Mouse (Mus musculus): ENCODE measurements around the gene Gm28048. TPM values are rescaled to one million over a fixed set of nuclear protein-coding genes. Genes with fewer than 3 reads are reported as not detected.

Gm28048 gene
- polyA plus RNA-seq, 1 experiment: not detected

GRCm38 (mm10) chr11:22858441-22859300 lies 123.2 kb downstream of the Gm28048 start:
- TF ChIP-seq GATA1 (IDR thresholded peaks at IDR 0.05; ENCODE audit: borderline replicate concordance, low read length) (no peak), FLI1 (IDR thresholded peaks at IDR 0.05; ENCODE audit: low read length) (no peak)
- Histone ChIP-seq H3K4me1 (peaks cover 68% of the 10 kb centered on the region), H3K27me3 (replicated peaks) (peaks cover 2% of the 10 kb centered on the region), H3K9me3 (no peaks in the 10 kb centered on the region), H3K4me3 (replicated peaks) (peak overlapping the region; percentile 99), H3K36me3 (replicated peaks; ENCODE audit: low read length) (peaks cover 26% of the 10 kb centered on the region)

GRCm38 (mm10) chr11:22857705-22858440 lies 124.0 kb downstream of the Gm28048 start:
- TF ChIP-seq FLI1 (IDR thresholded peaks at IDR 0.05; ENCODE audit: low read length): no peak
- TF ChIP-seq GATA1 (IDR thresholded peaks at IDR 0.05; ENCODE audit: borderline replicate concordance, low read length): no peak
- no peaks in the 10 kb centered on the region for H3K27me3 ChIP-seq (replicated peaks)
- H3K36me3 ChIP-seq (replicated peaks; ENCODE audit: low read length): peaks cover 25% of the 10 kb centered on the region
- peak overlapping the region; percentile 99 for H3K4me3 ChIP-seq (replicated peaks)
- H3K4me1 ChIP-seq: peaks cover 70% of the 10 kb centered on the region
- no peaks in the 10 kb centered on the region for H3K9me3 ChIP-seq

GRCm38 (mm10) chr11:22857106-22857704 lies 124.7 kb downstream of the Gm28048 start:
- TF ChIP-seq GATA1 (IDR thresholded peaks at IDR 0.05; ENCODE audit: borderline replicate concordance, low read length) (no peak), FLI1 (IDR thresholded peaks at IDR 0.05; ENCODE audit: low read length) (no peak)
- no peaks in the 10 kb centered on the region for H3K27me3 ChIP-seq (replicated peaks)
- peak overlapping the region; percentile 99 for H3K4me3 ChIP-seq (replicated peaks)
- H3K36me3 ChIP-seq (replicated peaks; ENCODE audit: low read length): peaks cover 28% of the 10 kb centered on the region
- H3K4me1 ChIP-seq: peaks cover 72% of the 10 kb centered on the region
- H3K9me3 ChIP-seq: no peaks in the 10 kb centered on the region

DNA sequence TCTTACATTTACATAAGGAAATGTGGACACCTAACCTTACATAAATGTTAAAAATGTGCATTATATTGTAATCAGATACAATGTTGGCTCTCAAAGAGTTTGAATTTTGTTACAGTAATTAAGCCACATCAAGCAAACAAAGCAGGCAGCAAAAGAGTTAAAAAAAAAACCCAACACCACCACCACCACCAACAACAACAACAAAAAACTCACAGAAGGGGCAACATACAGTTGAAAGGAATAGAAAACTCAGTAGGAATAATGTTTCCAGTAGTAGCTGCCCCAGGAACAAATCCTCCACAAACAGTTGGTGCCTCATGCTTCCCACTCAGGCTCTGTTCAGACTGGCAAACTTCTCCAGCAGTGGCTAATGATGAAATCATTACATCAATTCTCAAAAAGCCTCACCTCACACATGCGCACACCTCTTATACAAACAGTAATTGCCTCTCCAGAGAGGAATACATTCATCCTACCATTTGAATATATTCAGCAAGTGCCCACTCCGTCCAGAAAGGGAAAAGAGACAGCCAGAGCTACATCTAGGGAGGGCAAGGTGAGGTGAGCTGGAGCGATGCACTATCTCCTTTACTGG lies 125.4 kb downstream of the Gm28048 start:
- Histone ChIP-seq H3K9me3 (no peaks in the 10 kb centered on the region), H3K36me3 (replicated peaks; ENCODE audit: low read length) (peaks cover 27% of the 10 kb centered on the region), H3K4me1 (peaks cover 77% of the 10 kb centered on the region), H3K4me3 (replicated peaks) (peak overlapping the region; percentile 99), H3K27me3 (replicated peaks) (no peaks in the 10 kb centered on the region)
- TF ChIP-seq GATA1 (IDR thresholded peaks at IDR 0.05; ENCODE audit: borderline replicate concordance, low read length): no peak
- no peak for TF ChIP-seq FLI1 (IDR thresholded peaks at IDR 0.05; ENCODE audit: low read length)

DNA sequence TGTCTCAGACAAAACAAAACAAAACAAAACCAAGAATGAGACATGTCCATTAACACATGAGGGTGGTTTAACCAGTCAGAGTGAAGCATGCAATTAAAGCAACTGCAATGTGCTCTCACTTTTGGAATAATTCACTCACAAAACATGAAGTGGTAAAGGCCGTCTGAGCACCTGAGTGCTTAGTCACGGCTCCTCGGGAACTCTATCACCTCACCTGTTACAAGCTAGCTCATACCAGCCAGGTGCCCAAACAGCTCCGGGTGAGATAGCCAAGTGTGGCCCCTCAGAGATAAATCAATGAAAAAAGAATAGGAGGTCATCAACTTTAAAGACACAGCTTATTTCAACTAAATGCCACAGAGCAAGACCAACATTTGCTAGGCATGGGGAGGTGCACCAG lies 127.3 kb downstream of the Gm28048 start:
- peaks cover 41% of the 10 kb centered on the region for H3K36me3 ChIP-seq (replicated peaks; ENCODE audit: low read length)
- TF ChIP-seq GATA1 (IDR thresholded peaks at IDR 0.05; ENCODE audit: borderline replicate concordance, low read length) (no peak), FLI1 (IDR thresholded peaks at IDR 0.05; ENCODE audit: low read length) (no peak)
- peak overlapping the region; percentile 91 for H3K4me3 ChIP-seq (replicated peaks)
- H3K27me3 ChIP-seq (replicated peaks): no peaks in the 10 kb centered on the region
- no peaks in the 10 kb centered on the region for H3K9me3 ChIP-seq
- H3K4me1 ChIP-seq: peaks cover 80% of the 10 kb centered on the region

DNA sequence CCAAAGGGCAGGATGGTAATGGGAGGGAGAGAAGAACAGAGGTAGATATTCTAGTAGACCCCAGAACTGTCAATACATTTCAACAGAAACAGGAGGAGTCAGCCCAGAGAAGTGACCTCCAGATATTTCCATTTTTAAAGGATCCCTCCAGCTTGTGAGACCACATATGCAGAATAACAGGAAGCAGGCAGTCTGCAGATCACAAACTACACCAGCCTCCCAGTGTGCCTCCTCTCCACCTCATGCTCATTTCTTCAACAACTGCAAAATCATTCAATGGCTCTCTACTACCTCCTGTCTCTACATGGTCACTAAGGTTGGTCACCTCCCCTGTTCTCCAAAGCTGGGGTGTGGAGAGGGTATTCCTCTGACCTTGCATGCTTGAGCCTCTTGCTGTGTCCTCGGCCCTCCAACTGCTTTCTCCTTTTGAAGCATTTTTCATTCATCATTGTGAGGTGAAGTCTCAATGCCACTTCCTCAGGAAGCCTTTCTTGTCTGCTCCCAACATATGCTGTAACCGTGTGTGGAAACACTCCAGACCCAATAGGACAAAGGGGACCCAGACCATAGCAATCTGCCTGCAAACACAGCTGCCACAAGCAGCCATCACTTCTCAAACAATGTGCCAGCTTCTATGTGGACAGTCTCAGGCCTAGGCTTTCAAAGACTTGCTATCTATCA lies 128.3 kb downstream of the Gm28048 start:
- no peak for TF ChIP-seq FLI1 (IDR thresholded peaks at IDR 0.05; ENCODE audit: low read length)
- no peak; the same call in 2 of the 3 replicates for TF ChIP-seq GATA1 (IDR thresholded peaks at IDR 0.05; ENCODE audit: borderline replicate concordance, low read length)
- H3K4me1 ChIP-seq: peaks cover 89% of the 10 kb centered on the region

GRCm38 (mm10) chr11:22852510-22852909 lies 129.4 kb downstream of the Gm28048 start:
- Histone ChIP-seq H3K36me3 (replicated peaks; ENCODE audit: low read length) (peaks cover 51% of the 10 kb centered on the region), H3K4me3 (replicated peaks) (peak overlapping the region; percentile 91), H3K4me1 (peaks cover 99% of the 10 kb centered on the region), H3K27me3 (replicated peaks) (no peaks in the 10 kb centered on the region), H3K9me3 (no peaks in the 10 kb centered on the region)
- TF ChIP-seq GATA1 (IDR thresholded peaks at IDR 0.05; ENCODE audit: borderline replicate concordance, low read length) (no peak), FLI1 (IDR thresholded peaks at IDR 0.05; ENCODE audit: low read length) (no peak)

More for the DNA sequence above, 128.3 kb downstream of the Gm28048 start:
- Histone ChIP-seq H3K27me3 (replicated peaks) (no peaks in the 10 kb centered on the region), H3K9me3 (no peaks in the 10 kb centered on the region), H3K36me3 (replicated peaks; ENCODE audit: low read length) (peaks cover 46% of the 10 kb centered on the region), H3K4me3 (replicated peaks) (peak overlapping the region; percentile 91)

DNA sequence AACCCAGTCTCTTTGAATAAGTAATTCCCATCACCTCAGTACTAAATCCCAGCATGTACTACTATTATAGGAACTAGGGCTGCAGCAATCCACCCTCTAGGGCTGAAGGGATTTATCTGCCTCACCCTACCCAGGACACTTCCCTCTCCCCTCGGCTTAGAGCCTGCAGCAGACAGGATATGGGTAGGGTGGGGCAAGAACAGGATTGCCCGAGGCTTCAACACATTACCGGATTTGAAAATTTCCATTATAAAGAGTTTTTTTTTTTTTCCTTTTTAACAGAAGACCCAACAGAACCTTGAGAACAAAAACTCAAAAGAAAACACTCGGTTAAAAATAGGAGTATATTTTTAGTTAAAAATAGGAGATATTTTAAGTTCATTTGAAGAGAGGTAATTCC lies 130.5 kb downstream of the Gm28048 start:
- H3K27me3 ChIP-seq (replicated peaks): no peaks in the 10 kb centered on the region
- H3K36me3 ChIP-seq (replicated peaks; ENCODE audit: low read length): peaks cover 57% of the 10 kb centered on the region
- TF ChIP-seq FLI1 (IDR thresholded peaks at IDR 0.05; ENCODE audit: low read length): no peak
- peaks cover 99% of the 10 kb centered on the region for H3K4me1 ChIP-seq
- peak overlapping the region; percentile 84 for H3K4me3 ChIP-seq (replicated peaks)
- H3K9me3 ChIP-seq: no peaks in the 10 kb centered on the region

DNA sequence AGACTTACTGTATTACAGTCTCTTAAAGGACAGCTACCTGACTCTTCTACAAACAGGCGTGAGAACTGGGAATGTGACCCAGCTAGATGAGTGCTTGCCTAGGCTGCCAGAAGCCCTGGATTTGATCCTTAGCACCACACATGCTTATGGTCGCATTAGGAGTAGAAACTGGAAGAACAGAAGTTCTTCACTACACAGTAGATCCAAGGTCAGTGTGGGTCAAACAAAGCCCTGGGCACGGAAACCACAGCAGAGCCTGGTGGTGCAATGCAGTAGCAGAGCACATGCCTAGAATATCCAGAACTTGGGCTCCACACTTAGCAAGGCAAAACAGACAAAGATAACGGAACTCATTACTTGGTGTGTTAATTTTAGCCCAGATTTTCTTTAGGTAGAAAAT lies 131.8 kb downstream of the Gm28048 start:
- no peaks in the 10 kb centered on the region for H3K27me3 ChIP-seq (replicated peaks)
- no peaks in the 10 kb centered on the region for H3K9me3 ChIP-seq
- peak overlapping the region; percentile 86 for H3K4me3 ChIP-seq (replicated peaks)
- TF ChIP-seq FLI1 (IDR thresholded peaks at IDR 0.05; ENCODE audit: low read length): no peak
- TF ChIP-seq GATA1 (IDR thresholded peaks at IDR 0.05; ENCODE audit: borderline replicate concordance, low read length): no peak
- H3K36me3 ChIP-seq (replicated peaks; ENCODE audit: low read length): peaks cover 55% of the 10 kb centered on the region
- H3K4me1 ChIP-seq: peaks cover 100% of the 10 kb centered on the region
